Mouse (Mus musculus) subcutaneous adipose tissue, adult 2 months (tissue): ENCODE results near the gene Ms4a1. TPM values are rescaled to one million over a fixed set of nuclear protein-coding genes. Genes with fewer than 3 reads are reported as not detected.

Source experiments
- polyA plus RNA-seq: library from polyadenylated mRNA; depleted of rRNA; stranded (reverse); fragments of >200 nt; gene quantifications from 2 replicates; pipeline ENCODE4 v1.2.3, GENCODE M21; 2012; ENCODE audit warnings: low replicate concordance; rRNA removed

Ms4a1 gene
- polyA plus RNA-seq, result 0.10 and 0.34 TPM in 2 replicates

GRCm38 (mm10) chr19:11266052-11266845 lies at the start of gene Ms4a1:
Ms4a1 (minus strand) TSS chr19:11266241.

GRCm38 (mm10) chr19:11314354-11314753 lies 48.3 kb upstream of the Ms4a1 start, which contains the start of gene Ms4a14:
Ms4a14 (minus strand) TSS chr19:11314454.

GRCm38 (mm10) chr19:11283773-11284172 lies 17.7 kb upstream of the Ms4a1 start, which contains the start of gene Ms4a5:
Ms4a5 (minus strand) TSS chr19:11283873.

DNA sequence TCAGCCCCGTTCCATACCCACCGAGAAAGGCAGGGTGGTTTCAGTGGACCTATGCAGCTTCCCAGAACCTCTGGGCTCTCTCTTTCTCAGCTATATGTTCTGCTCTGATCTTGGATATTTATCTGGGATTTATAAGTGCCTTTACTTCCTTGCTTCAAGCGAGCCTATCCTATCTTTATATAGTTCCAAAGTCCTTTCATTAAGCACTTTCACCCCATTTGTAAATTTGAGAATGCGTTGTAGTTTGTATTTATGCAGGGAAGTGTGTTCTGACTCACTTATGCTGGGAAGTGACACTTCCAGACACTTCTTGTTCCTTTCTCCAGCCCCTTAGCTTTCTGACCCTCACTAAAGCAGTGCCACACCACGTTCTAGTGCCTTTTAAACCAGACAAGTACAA lies 33.7 kb downstream of the Ms4a1 start, which contains the start of gene Ms4a12:
TSS of gene Ms4a12 (minus strand) at position 101 of the 400 bp plus-strand sequence.

Other genes starting within 250 kb of the Ms4a1 start
- not detected in 2 replicates for gene Ms4a18, start 248.2 kb downstream of the Ms4a1 start, polyA plus RNA-seq
- gene Ms4a8a, start 185.1 kb downstream of the Ms4a1 start, polyA plus RNA-seq, result 4.3 and 6.3 TPM in 2 replicates
- not detected in 2 replicates for gene 1700017D01Rik, start 135.4 kb downstream of the Ms4a1 start, polyA plus RNA-seq
- not detected in 2 replicates for gene 1700025F22Rik, start 100.9 kb downstream of the Ms4a1 start, polyA plus RNA-seq
- gene Ms4a13, start 69.5 kb downstream of the Ms4a1 start, polyA plus RNA-seq, result not detected in 2 replicates
- gene Ms4a12, start 33.8 kb downstream of the Ms4a1 start, polyA plus RNA-seq, result not detected in 2 replicates
- gene Ms4a5, start 17.6 kb upstream of the Ms4a1 start, polyA plus RNA-seq, result not detected in 2 replicates
- 0.90 and 0.93 TPM in 2 replicates for gene Ms4a14, start 48.2 kb upstream of the Ms4a1 start, polyA plus RNA-seq
- gene Ms4a7, start 69.9 kb upstream of the Ms4a1 start, polyA plus RNA-seq, result 3.7 and 19.3 TPM in 2 replicates
- 1.6 and 3.1 TPM in 2 replicates for gene Ms4a4a, start 109.3 kb upstream of the Ms4a1 start, polyA plus RNA-seq
- 0.42 and 4.8 TPM in 2 replicates for gene Ms4a4c, start 138.5 kb upstream of the Ms4a1 start, polyA plus RNA-seq
- gene Ms4a4b, start 177.3 kb upstream of the Ms4a1 start, polyA plus RNA-seq, result 4.2 and 6.2 TPM in 2 replicates
- 7.5 and 13.0 TPM in 2 replicates for gene Ms4a6c, start 203.1 kb upstream of the Ms4a1 start, polyA plus RNA-seq
- gene Gm8369, start 219.7 kb upstream of the Ms4a1 start, polyA plus RNA-seq, result 0.57 and 0.98 TPM in 2 replicates